ENCODE assay signal across 14 mouse cellular contexts in the genomic region with DNA sequence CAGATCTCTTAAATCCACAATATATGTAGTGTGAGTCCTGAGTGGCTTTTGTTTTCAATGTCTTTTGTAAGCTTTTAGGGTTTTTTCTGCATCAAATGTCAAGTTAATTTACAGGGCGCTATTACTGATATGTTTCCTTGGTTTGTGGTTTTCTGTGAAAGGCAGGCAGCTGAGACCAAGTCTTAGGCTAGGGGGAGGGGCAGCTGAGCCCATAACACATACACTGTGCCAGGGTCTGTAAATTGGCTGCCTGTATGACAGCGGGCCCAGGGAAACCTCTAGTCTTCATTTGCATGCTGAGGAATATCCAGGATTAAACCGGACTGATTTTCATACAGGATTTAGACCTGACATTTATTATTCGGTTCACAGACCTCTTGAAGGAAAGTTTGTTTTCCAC.
A peak's percentile ranks its signal among the peaks of the same experiment; 100 is the strongest.
DNase-seq lines count a peak whose midpoint lies in the region; ATAC-seq and TF ChIP-seq lines count a peak whose summit lies in the region.
"Had no signal": no experiment of that assay in that cellular context is flagged by ENCODE, and none has a peak within 500 bp of the region (broad histone marks: within the 10 kb centered on the region; RNA-seq: fewer than 3 reads in every experiment).

No protein-coding gene starts in this region.

- no peaks in the 10 kb centered on the region for H3K4me1 ChIP-seq in MEL (ENCODE audit: control insufficient read depth in 1 of 2, insufficient read depth in 2 of 2, low read length in 2 of 2)
- peaks cover 29% of the 10 kb centered on the region for H3K4me1 ChIP-seq in forebrain, embryonic 14.5 days (ENCODE audit: control insufficient read depth, insufficient read depth, low read length)
- H3K4me1 ChIP-seq in midbrain, embryonic 11.5 days (ENCODE audit: control insufficient read depth, insufficient read depth, low read length), result peaks cover 19% of the 10 kb centered on the region
- H3K4me1 ChIP-seq: heart, embryonic 10.5 days had no signal

- H3K27ac ChIP-seq in MEL (ENCODE audit: control insufficient read depth, low read depth, low read length), result no peak overlapping the region
- H3K27ac ChIP-seq in forebrain, embryonic 14.5 days (ENCODE audit: low read depth, low read length), result peak overlapping the region; percentile 69
- H3K27ac ChIP-seq in midbrain, embryonic 11.5 days (ENCODE audit: low read depth, low read length), result peak overlapping the region; percentile 45; the same call in 1 of the 2 replicates
- H3K27ac ChIP-seq: heart, embryonic 10.5 days had no signal

- no peaks in the 10 kb centered on the region for H3K27me3 ChIP-seq in MEL (ENCODE audit: control insufficient read depth in 1 of 2, insufficient read depth in 2 of 2, low read length in 2 of 2)
- no peaks in the 10 kb centered on the region for H3K27me3 ChIP-seq in forebrain, embryonic 14.5 days (replicated peaks; ENCODE audit: control insufficient read depth, insufficient read depth, low read length)
- no peaks in the 10 kb centered on the region for H3K27me3 ChIP-seq in midbrain, embryonic 11.5 days (ENCODE audit: control insufficient read depth, insufficient read depth, low read length)

- TF ChIP-seq RAD21 in MEL (IDR thresholded peaks at IDR 0.05; ENCODE audit: low read depth, low read length), result no peak

- no peaks in the 10 kb centered on the region for H3K36me3 ChIP-seq in MEL (ENCODE audit: control insufficient read depth in 1 of 2, insufficient read depth in 2 of 2, low read length in 2 of 2)
- no peaks in the 10 kb centered on the region for H3K36me3 ChIP-seq in forebrain, embryonic 14.5 days (ENCODE audit: control insufficient read depth, insufficient read depth, low read length)
- no peaks in the 10 kb centered on the region for H3K36me3 ChIP-seq in midbrain, embryonic 11.5 days (ENCODE audit: control insufficient read depth, insufficient read depth, low read length)
- H3K36me3 ChIP-seq: heart, embryonic 10.5 days had no signal

- peak; percentile 4 for DNase-seq in MEL (ENCODE audit: low read depth, low spot score)
- peak; percentile 39 for DNase-seq in cerebellum, adult 9-11 months
- DNase-seq in forebrain, embryonic 14.5 days (ENCODE audit: low spot score), result peak; percentile 95
- peak; percentile 91 for DNase-seq in midbrain, embryonic 11.5 days (ENCODE audit: low spot score, missing footprints)
- no peak for DNase-seq in adrenal gland, adult (ENCODE audit: inconsistent age in 2 of 2, low spot score in 1 of 2)
- no peak for DNase-seq in urinary bladder, postnatal 25 days (ENCODE audit: low spot score)
- DNase-seq in B cell, adult 2 months, result no peak
- DNase-seq: adrenal gland, adult 8-10 months; kidney, adult 18-20 months; lung, adult 18-20 months; thymus, postnatal 4 days had no signal

- no peak overlapping the region for H3K9ac ChIP-seq in MEL (ENCODE audit: control insufficient read depth, low read depth, low read length, poor library complexity, severe bottlenecking)
- no peak overlapping the region for H3K9ac ChIP-seq in forebrain, embryonic 14.5 days (ENCODE audit: low read length)
- no peak overlapping the region for H3K9ac ChIP-seq in midbrain, embryonic 11.5 days (ENCODE audit: low read length)

- 5% methylated on average over 4 of the region's 4 CpGs for WGBS in forebrain, embryonic 14.5 days
- WGBS in midbrain, embryonic 11.5 days, result 36% methylated on average over 4 of the region's 4 CpGs

- H3K9me3 ChIP-seq in MEL (replicated peaks; ENCODE audit: insufficient read depth, low read length), result no peaks in the 10 kb centered on the region
- H3K9me3 ChIP-seq in forebrain, embryonic 14.5 days (replicated peaks; ENCODE audit: control insufficient read depth, low read length), result no peaks in the 10 kb centered on the region
- no peaks in the 10 kb centered on the region for H3K9me3 ChIP-seq in midbrain, embryonic 11.5 days (ENCODE audit: control insufficient read depth, low read length)
- H3K9me3 ChIP-seq: heart, embryonic 10.5 days had no signal

- H3K4me2 ChIP-seq in forebrain, embryonic 14.5 days (ENCODE audit: low read length), result no peak overlapping the region
- H3K4me2 ChIP-seq in midbrain, embryonic 11.5 days, result no peak overlapping the region

- no peaks in the 10 kb centered on the region for H3K79me2 ChIP-seq in MEL (ENCODE audit: control insufficient read depth, insufficient read depth, low read length, poor library complexity)

- peak; percentile 90 for ATAC-seq in forebrain, embryonic 14.5 days
- peak; percentile 88 for ATAC-seq in midbrain, embryonic 11.5 days (ENCODE audit: low FRiP score)
- no peak for ATAC-seq in megakaryocyte-erythroid progenitor cell, adult 5-6 weeks (replicated peaks; ENCODE audit: low FRiP score, low TSS enrichment, poor library complexity, severe bottlenecking)

- no peak for TF ChIP-seq POLR2A in MEL (IDR thresholded peaks at IDR 0.05; ENCODE audit: control insufficient read depth in 1 of 2, insufficient read depth in 1 of 2, low read depth in 1 of 2, low read length in 2 of 2, poor library complexity in 1 of 2)

- H3K4me3 ChIP-seq in MEL (ENCODE audit: control insufficient read depth in 1 of 2, insufficient read depth in 1 of 2, low read depth in 2 of 2, low read length in 2 of 2), result no peak overlapping the region
- H3K4me3 ChIP-seq in forebrain, embryonic 14.5 days (ENCODE audit: low read depth, low read length), result no peak overlapping the region
- no peak overlapping the region for H3K4me3 ChIP-seq in midbrain, embryonic 11.5 days (ENCODE audit: low read depth, low read length)
- H3K4me3 ChIP-seq: heart, embryonic 10.5 days; myocyte had no signal

- no peak for TF ChIP-seq EP300 in MEL (IDR thresholded peaks at IDR 0.05; ENCODE audit: low read depth in 1 of 2, low read length in 2 of 2)

- no peak for TF ChIP-seq CTCF in MEL (IDR thresholded peaks at IDR 0.05 in 2 of 3, conservative IDR thresholded peaks at IDR 0.05 in 1 of 3; ENCODE audit: control insufficient read depth in 1 of 3, insufficient read depth in 1 of 3, low read depth in 2 of 3, low read length in 3 of 3, poor library complexity in 1 of 3, severe bottlenecking in 1 of 3)

TF ChIP-seq in MEL, 35 proteins besides CTCF, POLR2A, EP300 and RAD21:
- TF ChIP-seq MAZ (IDR thresholded peaks at IDR 0.05; ENCODE audit: low read depth, low read length), result no peak
- TF ChIP-seq USF1 (IDR thresholded peaks at IDR 0.05; ENCODE audit: low read depth, low read length), result no peak
- no peak for TF ChIP-seq POLR2AphosphoS5 (IDR thresholded peaks at IDR 0.05; ENCODE audit: borderline replicate concordance, low read depth, low read length)
- no peak for TF ChIP-seq MYB (IDR thresholded peaks at IDR 0.05; ENCODE audit: low read depth, low read length)
- no peak for TF ChIP-seq GATA1 (IDR thresholded peaks at IDR 0.05; ENCODE audit: low read depth, low read length)
- TF ChIP-seq MAX (IDR thresholded peaks at IDR 0.05; ENCODE audit: low read length), result no peak
- no peak for TF ChIP-seq MEF2A (IDR thresholded peaks at IDR 0.05; ENCODE audit: extremely low read depth, insufficient replicate concordance, low read depth, low read length, poor library complexity, severe bottlenecking)

Comparison
In these comparisons a context has a peak if more than half of its experiments do, and no peak if none do; other contexts are left out.
1. DNase-seq: peak in MEL (single experiment), cerebellum, adult 9-11 months (single experiment), forebrain, embryonic 14.5 days (single experiment) and midbrain, embryonic 11.5 days (single experiment); none in adrenal gland, adult (0 of 2), urinary bladder, postnatal 25 days (single experiment) and B cell, adult 2 months (0 of 2).